Mouse (Mus musculus): ENCODE data around the gene Tmem184a. TPM values are rescaled to one million over a fixed set of nuclear protein-coding genes. Genes with fewer than 3 reads are reported as not detected.
A peak's percentile ranks its signal among the peaks of the same experiment; 100 is the strongest.

Gene Tmem184a
- total RNA-seq, 2 experiments from 2014 or later: 0.35 to 0.53 TPM

DNA sequence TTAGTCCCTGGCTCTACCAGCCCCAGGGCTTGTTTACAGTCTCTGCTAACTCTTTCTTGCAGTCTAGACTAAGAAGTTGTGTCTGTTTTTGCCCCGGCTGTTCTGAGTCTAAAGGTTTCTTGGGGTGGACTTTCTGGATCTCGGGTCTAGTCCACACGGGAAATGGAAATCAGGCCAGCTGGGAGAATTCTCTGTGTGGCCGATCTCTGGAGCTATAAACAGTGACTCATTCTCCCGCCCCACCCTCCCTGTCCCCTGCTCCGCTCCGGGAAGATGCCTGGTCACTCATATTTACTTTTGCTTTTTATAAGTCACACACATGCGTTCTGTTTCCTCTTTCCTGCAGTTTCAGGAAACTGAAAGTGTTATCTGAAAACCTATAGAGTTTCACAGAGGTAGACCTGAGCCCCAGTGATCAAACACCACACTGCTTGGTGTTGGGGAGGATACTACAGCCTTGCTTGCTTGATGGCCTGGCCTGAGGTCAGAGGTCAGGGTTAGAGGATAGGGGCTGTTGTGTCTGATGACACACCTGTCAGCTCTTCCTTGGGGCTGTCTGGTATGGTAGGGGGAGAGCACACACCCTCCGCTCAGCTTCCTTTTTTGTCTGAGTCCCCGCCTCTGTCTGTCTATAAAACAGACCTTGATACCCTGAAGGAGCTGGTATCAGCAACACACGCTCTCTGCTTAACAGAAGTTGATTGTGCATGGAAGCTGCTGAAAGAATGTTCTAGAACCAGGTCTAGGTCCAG is 26.2 kb downstream of the Tmem184a start:
- no peak for DNase-seq (ENCODE audit: low spot score in 2 of 2)

GRCm38 (mm10) chr5:139792966-139793337 is 26.8 kb downstream of the Tmem184a start:
- DNase-seq (ENCODE audit: low spot score in 2 of 2): no peak

DNA sequence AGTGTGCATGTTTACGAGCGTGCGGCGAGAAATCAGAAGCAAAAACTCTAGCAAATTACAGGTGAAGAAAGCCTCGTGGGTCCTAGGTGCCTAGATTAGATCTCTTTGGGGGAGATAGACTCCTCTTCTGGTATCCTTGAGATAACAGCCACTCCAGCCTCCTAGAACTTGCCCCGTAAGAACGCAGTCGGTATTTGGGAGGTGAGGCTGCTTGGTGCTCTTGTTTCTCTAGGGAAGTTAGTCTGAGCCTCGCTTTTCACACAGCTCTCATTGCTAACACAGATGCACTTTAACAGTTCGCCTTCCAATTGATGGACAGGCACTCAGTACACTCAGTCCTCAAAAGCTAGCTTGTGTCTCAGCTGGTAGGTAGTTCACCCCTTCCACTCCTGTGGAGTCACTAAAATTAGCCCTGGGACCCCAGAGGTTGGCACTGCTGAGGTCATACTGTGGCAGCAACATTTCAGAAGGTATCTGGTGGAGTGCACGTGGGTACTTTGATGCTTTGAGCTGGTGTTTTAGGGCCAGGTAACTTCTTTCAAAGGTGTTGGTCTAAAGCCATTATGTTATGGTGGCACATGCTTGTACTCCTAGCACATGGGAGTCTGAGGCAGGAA is 27.4 kb downstream of the Tmem184a start:
- no peak for DNase-seq (ENCODE audit: low spot score in 2 of 2)

DNA sequence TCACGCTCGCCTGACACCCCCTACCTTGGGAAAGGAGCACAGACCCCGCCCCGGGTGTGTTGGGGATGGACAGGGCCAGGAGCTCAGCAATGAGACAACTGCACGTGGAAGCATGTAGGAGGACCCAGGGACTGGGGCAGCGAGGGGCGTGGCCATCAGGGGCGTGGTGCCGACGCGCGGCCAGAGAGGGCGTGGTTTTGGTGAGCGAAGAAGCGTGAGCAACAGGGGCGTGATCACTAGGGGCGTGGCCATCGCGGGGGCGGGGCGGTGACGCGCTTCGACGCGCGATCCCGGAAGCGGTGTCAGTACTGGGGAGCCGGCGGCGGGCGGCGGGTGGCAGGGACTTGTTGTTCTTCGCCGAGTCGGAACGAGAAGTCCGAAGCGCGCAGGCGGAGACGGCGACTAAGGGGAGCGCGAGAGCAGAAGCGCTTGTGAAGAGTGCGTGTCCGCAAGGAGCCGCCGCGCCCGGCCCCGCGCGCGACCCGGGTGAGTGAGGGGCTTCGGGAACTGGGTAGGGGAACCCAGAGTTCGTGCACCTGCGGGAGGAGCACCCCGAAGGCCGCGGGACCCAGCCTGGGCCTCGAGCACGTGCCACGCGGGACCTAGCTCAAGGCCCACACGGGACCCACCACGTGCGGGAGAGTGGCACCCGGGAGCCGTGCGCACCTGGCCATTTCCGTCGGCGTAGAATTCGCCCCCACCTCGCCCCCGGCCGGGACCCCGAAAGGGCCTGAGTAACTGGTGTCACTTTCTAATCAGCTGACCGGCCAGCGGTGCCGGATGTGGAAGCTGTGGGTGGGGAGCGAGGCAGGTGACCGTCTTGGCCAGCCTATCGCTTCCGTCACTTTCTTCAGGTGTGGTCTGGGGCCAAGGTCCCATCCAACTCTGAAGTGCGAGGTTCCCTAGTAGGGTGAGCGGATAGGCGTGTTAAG is 28.2 kb downstream of the Tmem184a start, which contains the start of gene Mafk:
Gene Mafk (plus strand): TSS at position 287 of the 932 bp plus-strand sequence.
- peak; percentile 93 to 94 for DNase-seq (ENCODE audit: low spot score in 2 of 2)

DNA sequence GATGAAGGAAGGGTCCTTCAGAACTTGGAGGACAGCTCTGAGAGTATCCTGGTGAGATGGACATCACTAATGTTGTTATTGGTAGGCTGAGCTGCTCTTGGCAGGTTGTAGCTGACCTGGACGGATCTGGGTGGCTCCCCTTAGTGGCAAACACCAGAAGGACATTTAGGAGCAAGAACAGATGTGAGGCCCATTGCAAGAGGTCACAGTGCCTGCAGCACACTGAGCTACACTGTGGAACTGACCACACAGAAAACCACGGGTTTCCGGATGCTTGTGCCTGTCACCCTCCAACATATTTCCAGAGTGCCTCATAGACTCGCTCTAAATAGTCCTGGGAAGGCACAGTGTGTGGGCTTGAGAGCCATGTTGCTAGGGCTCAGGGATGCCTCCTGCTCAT is 30.3 kb downstream of the Tmem184a start:
- no peak for DNase-seq (ENCODE audit: low spot score in 2 of 2)

DNA sequence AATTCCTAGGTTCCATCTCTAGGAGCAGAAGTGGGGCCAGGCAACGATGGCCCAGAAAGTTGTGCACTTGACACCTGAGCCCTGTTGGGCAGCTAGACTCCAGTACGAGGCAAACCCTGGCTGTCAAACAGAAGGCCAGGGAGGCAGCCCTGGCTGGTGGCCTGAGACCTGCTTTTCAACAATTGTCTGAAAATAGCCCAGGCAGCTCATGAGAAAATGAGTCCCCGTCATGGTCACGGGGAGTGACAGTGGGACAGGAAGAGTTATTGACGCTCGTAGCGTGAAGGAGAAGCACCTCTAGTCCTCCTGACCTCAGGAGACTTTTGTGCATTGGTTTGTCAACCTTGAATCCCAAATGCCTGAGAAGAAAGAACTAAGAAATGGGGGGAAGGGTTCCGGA is 38.3 kb downstream of the Tmem184a start:
- DNase-seq (ENCODE audit: low spot score in 2 of 2): no peak

- no peak for DNase-seq (ENCODE audit: low spot score in 2 of 2)
Observed at GRCm38 (mm10) chr5:139776966-139777365, 42.8 kb downstream of the Tmem184a start.

DNA sequence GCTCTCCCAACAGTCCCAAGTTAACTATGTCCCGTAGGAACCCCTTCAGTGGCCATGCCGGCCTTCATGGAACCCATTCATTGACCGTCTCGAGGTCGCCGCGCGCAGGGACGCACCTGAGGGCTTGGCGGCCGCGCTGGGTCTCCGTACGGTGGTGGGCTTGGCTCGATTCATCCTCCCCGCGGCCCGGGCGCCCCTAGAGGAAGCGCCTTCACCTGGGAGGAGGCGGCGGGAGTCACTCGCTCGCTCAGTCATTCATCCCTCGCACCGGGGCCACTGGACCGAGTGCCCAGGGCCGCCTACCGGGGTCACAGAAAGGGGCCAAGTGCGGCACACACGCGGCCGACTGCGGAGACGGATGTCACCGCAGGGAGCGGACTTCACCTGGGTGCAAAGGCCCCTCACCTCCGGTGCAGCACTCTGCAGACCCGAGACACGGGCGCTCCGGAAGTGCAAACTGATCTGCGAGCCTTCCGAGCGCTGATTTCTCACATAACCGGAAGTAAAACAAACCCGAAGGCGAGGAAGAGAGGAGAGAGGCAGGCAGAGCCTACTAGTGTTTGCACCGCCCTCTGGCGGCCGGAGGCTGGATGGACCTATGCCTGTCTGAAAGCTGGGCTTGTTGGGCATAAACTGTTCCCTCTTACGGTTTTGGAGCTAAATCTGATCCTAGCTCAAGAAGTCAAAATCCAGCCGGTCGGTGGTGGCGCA is 44.3 kb downstream of the Tmem184a start, which contains the start of gene Ints1:
Gene Ints1 (minus strand): TSS at position 459 of the 711 bp plus-strand sequence.
- peak; percentile 96 to 98 for DNase-seq (ENCODE audit: low spot score in 2 of 2)

DNA sequence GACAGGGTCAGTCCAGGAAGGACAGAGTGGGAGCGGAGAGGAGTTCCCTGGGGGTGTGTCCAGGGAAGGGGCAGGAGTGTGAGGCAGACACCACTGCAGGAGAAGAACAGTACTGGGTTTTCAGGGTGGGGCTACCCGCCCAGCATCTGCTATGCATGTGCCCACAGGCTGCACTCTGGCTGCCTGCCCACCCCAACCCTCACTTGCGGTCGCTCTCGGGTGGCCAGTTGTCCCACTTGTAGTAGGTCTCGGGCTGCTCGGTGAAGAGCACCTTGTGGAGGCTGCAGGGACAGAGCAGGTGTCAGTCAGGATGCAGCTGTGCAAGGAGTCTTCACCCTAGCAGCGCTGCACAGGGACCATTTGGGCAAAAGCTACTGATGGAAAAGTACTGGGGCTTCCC is 51.5 kb downstream of the Tmem184a start:
- no peak for DNase-seq (ENCODE audit: low spot score in 2 of 2)

- no peak for DNase-seq (ENCODE audit: low spot score in 2 of 2)
Observed at GRCm38 (mm10) chr5:139764296-139764695, 55.4 kb downstream of the Tmem184a start.

GRCm38 (mm10) chr5:139758096-139758495 is 61.6 kb downstream of the Tmem184a start:
- DNase-seq (ENCODE audit: low spot score in 2 of 2): peak; percentile 61 to 82

DNA sequence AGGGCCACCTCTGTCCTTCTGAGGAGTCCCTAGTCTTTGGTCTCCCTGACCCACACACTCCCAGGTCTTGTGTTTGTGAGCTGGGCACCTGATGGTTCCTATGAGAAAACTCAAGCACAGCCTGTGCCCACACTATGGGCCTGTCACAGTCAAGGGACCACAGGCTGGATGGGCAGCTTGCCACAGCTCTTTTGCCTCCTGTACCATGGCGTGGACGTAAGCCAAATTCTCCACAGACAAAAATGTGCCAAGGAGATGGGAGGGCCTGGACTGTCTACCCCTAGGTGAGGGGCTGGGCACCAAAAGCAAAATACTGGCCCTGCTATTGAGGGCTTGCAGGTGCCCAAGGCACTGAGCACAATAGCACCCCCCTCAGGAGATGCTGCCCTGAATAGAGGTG is 63.1 kb downstream of the Tmem184a start:
- DNase-seq (ENCODE audit: low spot score in 2 of 2): no peak

DNA sequence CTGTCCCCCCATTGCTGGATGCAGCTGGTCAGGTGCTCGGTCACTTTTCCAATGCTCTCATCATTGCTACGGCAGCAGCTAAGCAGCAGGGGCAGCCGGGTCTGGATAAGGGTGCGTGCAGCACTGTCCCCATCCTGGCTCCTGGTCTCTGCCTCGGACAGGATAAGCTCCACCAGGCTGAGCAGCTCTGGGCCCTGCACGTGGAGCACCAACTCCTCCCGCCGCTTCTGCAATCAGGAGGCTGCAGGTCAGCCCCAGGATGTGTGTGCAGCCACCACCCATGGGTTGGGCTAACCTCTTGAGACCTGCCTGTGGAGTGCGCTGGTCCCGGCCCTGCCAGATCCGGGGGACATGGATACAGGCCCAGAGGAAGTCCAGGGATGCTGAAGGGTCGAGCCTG is 63.6 kb downstream of the Tmem184a start:
- no peak for DNase-seq (ENCODE audit: low spot score in 2 of 2)

- peak; percentile 67 to 69 for DNase-seq (ENCODE audit: low spot score in 2 of 2)
Observed at GRCm38 (mm10) chr5:139754753-139755152, 65.0 kb downstream of the Tmem184a start.

Small RNA genes within 50 kb of the gene (microRNA-seq; reads per million reads assigned to microRNA genes)
- 1.7 to 4.4 reads per million in 2 experiments for gene Mir7037

Other genes with a start within 250 kb of the Tmem184a start
- gene Micall2, start 83.6 kb downstream of the Tmem184a start, total RNA-seq (2021): 1 to 10 TPM; 1.5 to 2.1 TPM
- 100 to 1,000 TPM in 1 of 2 experiments, 10 to 100 TPM in 1; 96.3 to 103 TPM for gene Ints1, start 44.2 kb downstream of the Tmem184a start, total RNA-seq (2021)
- 1 to 10 TPM; 8.9 to 9.2 TPM for gene Mafk, start 28.4 kb downstream of the Tmem184a start, total RNA-seq (2021)
- not detected for gene Gm26938, start 6.5 kb upstream of the Tmem184a start, total RNA-seq (2021)
- 10 to 100 TPM; 19.3 TPM for gene Psmg3, start 7.0 kb upstream of the Tmem184a start, total RNA-seq (2021)
- 10 to 100 TPM; 32.3 to 36.1 TPM for gene Elfn1, start 88.0 kb upstream of the Tmem184a start, total RNA-seq (2021)

All from left cerebral cortex, adult 18-20 months (tissue).